Mouse (Mus musculus) forebrain, embryonic 13.5 days (tissue): ENCODE results near the gene Lonp2. TPM values are rescaled to one million over a fixed set of nuclear protein-coding genes. Genes with fewer than 3 reads are reported as not detected.

Source experiments
- ATAC-seq: fragments of 200-750 bp; cut with Nextera tagmentation; 2 replicates; pipeline ENCODE4 v1.8.0; 2017
- H3K27ac ChIP-seq: fragments of 300-500 bp; sonication (generic); 2 replicates; pipeline ENCODE4 v1.5.1; 2015; ENCODE audit warnings: inconsistent platforms, mild to moderate bottlenecking, moderate library complexity
- H3K27me3 ChIP-seq: fragments of 300-500 bp; sonication (generic); 2 replicates; pipeline ENCODE4 v1.6.1; 2015; ENCODE audit warnings: mild to moderate bottlenecking, inconsistent platforms
- H3K36me3 ChIP-seq: fragments of 300-500 bp; sonication (generic); 2 replicates; pipeline ENCODE4 v1.6.1; 2015; ENCODE audit warnings: mild to moderate bottlenecking, inconsistent platforms; ENCODE audit not compliant: poor library complexity, severe bottlenecking
- H3K4me1 ChIP-seq: fragments of 300-500 bp; sonication (generic); 2 replicates; pipeline ENCODE4 v1.6.1; 2015; ENCODE audit warnings: inconsistent platforms
- H3K4me2 ChIP-seq: fragments of 300-500 bp; sonication (generic); 2 replicates; pipeline ENCODE4 v1.6.1; 2015; ENCODE audit warnings: inconsistent platforms, mild to moderate bottlenecking, moderate library complexity
- H3K4me3 ChIP-seq: fragments of 300-500 bp; sonication (generic); 2 replicates; pipeline ENCODE4 v1.5.1; 2015; ENCODE audit warnings: mild to moderate bottlenecking, inconsistent platforms
- H3K9ac ChIP-seq: fragments of 300-500 bp; sonication (generic); 2 replicates; pipeline ENCODE4 v1.6.1; 2015; ENCODE audit warnings: mild to moderate bottlenecking, inconsistent platforms
- H3K9me3 ChIP-seq: fragments of 300-500 bp; sonication (generic); replicated peaks from 2 replicates; pipeline ENCODE4 v1.6.1; 2016; ENCODE audit warnings: inconsistent platforms
- WGBS: fragments of 180-500 bp; shearing (Covaris S2); methylation state at CpG from one replicate; pipeline ENCODE4 v1.1.7; 2015; 5-methylcytosine and 5-hydroxymethylcytosine counted together
- polyA plus RNA-seq: library from polyadenylated mRNA; unstranded; fragments of >200 nt; fragmentation: Nextera tagmentation; extraction: Ambion mirVana; gene quantifications from 2 replicates; pipeline ENCODE4 v1.2.1, GENCODE M21; 2015

The Lonp2 gene
- polyA plus RNA-seq, 1 experiment from 2014 or later = 74.2 TPM

GRCm38 (mm10) chr8:86594159-86594796 is 29.6 kb upstream of the Lonp2 start:
- H3K27ac ChIP-seq = no peak overlapping the region
- no peak overlapping the region for H3K9ac ChIP-seq
- no peaks in the 10 kb centered on the region for H3K36me3 ChIP-seq
- H3K4me1 ChIP-seq = no peaks in the 10 kb centered on the region
- no peak overlapping the region for H3K4me2 ChIP-seq
- no peaks in the 10 kb centered on the region for H3K27me3 ChIP-seq
- no peak for ATAC-seq
- no peak overlapping the region for H3K4me3 ChIP-seq
- no peaks in the 10 kb centered on the region for H3K9me3 ChIP-seq
- 72% methylated on average over 3 of the region's 3 CpGs for WGBS

- H3K27ac ChIP-seq = no peak overlapping the region
- no peaks in the 10 kb centered on the region for H3K36me3 ChIP-seq
- no peak overlapping the region for H3K4me2 ChIP-seq
- no peaks in the 10 kb centered on the region for H3K4me1 ChIP-seq
- H3K27me3 ChIP-seq = no peaks in the 10 kb centered on the region
- WGBS = 85% methylated on average over 5 of the region's 5 CpGs
- ATAC-seq = no peak
- H3K9ac ChIP-seq = no peak overlapping the region
- H3K9me3 ChIP-seq = no peaks in the 10 kb centered on the region
- H3K4me3 ChIP-seq = no peak overlapping the region
Measured at GRCm38 (mm10) chr8:86595671-86596070, 28.2 kb upstream of the Lonp2 start.

GRCm38 (mm10) chr8:86597681-86598080 is 26.2 kb upstream of the Lonp2 start:
- 93% methylated on average over 7 of the region's 7 CpGs for WGBS
- ATAC-seq = no peak
- H3K4me1 ChIP-seq = no peaks in the 10 kb centered on the region
- no peaks in the 10 kb centered on the region for H3K27me3 ChIP-seq
- H3K4me2 ChIP-seq = no peak overlapping the region
- no peak overlapping the region for H3K4me3 ChIP-seq
- no peaks in the 10 kb centered on the region for H3K36me3 ChIP-seq
- no peak overlapping the region for H3K27ac ChIP-seq
- no peak overlapping the region for H3K9ac ChIP-seq
- H3K9me3 ChIP-seq = no peaks in the 10 kb centered on the region

GRCm38 (mm10) chr8:86599299-86599698 is 24.5 kb upstream of the Lonp2 start:
- no peak for ATAC-seq
- no peak overlapping the region for H3K27ac ChIP-seq

GRCm38 (mm10) chr8:86600311-86600710 is 23.5 kb upstream of the Lonp2 start:
- Histone ChIP-seq H3K4me3 (no peak overlapping the region), H3K27ac (no peak overlapping the region), H3K36me3 (no peaks in the 10 kb centered on the region), H3K27me3 (no peaks in the 10 kb centered on the region), H3K9ac (no peak overlapping the region), H3K9me3 (no peaks in the 10 kb centered on the region), H3K4me1 (no peaks in the 10 kb centered on the region), H3K4me2 (no peak overlapping the region)
- 87% methylated on average over 3 of the region's 3 CpGs for WGBS
- no peak for ATAC-seq

More at GRCm38 (mm10) chr8:86599299-86599698, 24.5 kb upstream of the Lonp2 start:
- Histone ChIP-seq H3K4me3 (no peak overlapping the region), H3K36me3 (no peaks in the 10 kb centered on the region), H3K9ac (no peak overlapping the region), H3K9me3 (no peaks in the 10 kb centered on the region), H3K4me1 (no peaks in the 10 kb centered on the region), H3K27me3 (no peaks in the 10 kb centered on the region), H3K4me2 (no peak overlapping the region)
- 90% methylated on average over 6 of the region's 6 CpGs for WGBS

- Histone ChIP-seq H3K9ac (no peak overlapping the region), H3K4me2 (no peak overlapping the region), H3K27ac (no peak overlapping the region), H3K4me1 (no peaks in the 10 kb centered on the region), H3K4me3 (no peak overlapping the region), H3K36me3 (no peaks in the 10 kb centered on the region), H3K9me3 (no peaks in the 10 kb centered on the region), H3K27me3 (no peaks in the 10 kb centered on the region)
- no peak for ATAC-seq
- 54% methylated on average over 2 of the region's 2 CpGs for WGBS
Measured at GRCm38 (mm10) chr8:86603174-86603573, 20.7 kb upstream of the Lonp2 start.

GRCm38 (mm10) chr8:86604676-86605075 is 19.2 kb upstream of the Lonp2 start:
- no peak for ATAC-seq
- WGBS = 86% methylated on average over 3 of the region's 3 CpGs
- H3K4me2 ChIP-seq = no peak overlapping the region
- no peaks in the 10 kb centered on the region for H3K9me3 ChIP-seq
- H3K9ac ChIP-seq = no peak overlapping the region
- H3K27me3 ChIP-seq = no peaks in the 10 kb centered on the region
- H3K36me3 ChIP-seq = no peaks in the 10 kb centered on the region
- H3K27ac ChIP-seq = no peak overlapping the region
- no peak overlapping the region for H3K4me3 ChIP-seq
- H3K4me1 ChIP-seq = no peaks in the 10 kb centered on the region

- Histone ChIP-seq H3K4me3 (no peak overlapping the region), H3K9ac (no peak overlapping the region), H3K36me3 (no peaks in the 10 kb centered on the region), H3K4me1 (no peaks in the 10 kb centered on the region), H3K9me3 (no peaks in the 10 kb centered on the region), H3K27me3 (peaks cover 8% of the 10 kb centered on the region; the same call in 1 of the 2 replicates), H3K4me2 (no peak overlapping the region), H3K27ac (no peak overlapping the region)
- 79% methylated on average over 2 of the region's 2 CpGs for WGBS
- ATAC-seq = no peak
Measured at GRCm38 (mm10) chr8:86613798-86614197, 10.0 kb upstream of the Lonp2 start.

GRCm38 (mm10) chr8:86615095-86615769 is 8.6 kb upstream of the Lonp2 start:
- 87% methylated on average over 6 of the region's 6 CpGs for WGBS
- H3K9me3 ChIP-seq = no peaks in the 10 kb centered on the region
- H3K4me2 ChIP-seq = no peak overlapping the region
- no peaks in the 10 kb centered on the region for H3K4me1 ChIP-seq
- ATAC-seq = no peak
- H3K36me3 ChIP-seq = no peaks in the 10 kb centered on the region
- no peak overlapping the region for H3K4me3 ChIP-seq
- H3K27ac ChIP-seq = no peak overlapping the region
- H3K9ac ChIP-seq = no peak overlapping the region
- peaks cover 8% of the 10 kb centered on the region; the same call in 1 of the 2 replicates for H3K27me3 ChIP-seq

- no peaks in the 10 kb centered on the region for H3K36me3 ChIP-seq
- no peaks in the 10 kb centered on the region for H3K4me1 ChIP-seq
- no peak overlapping the region for H3K27ac ChIP-seq
- no peak for ATAC-seq
- H3K9ac ChIP-seq = no peak overlapping the region
- 82% methylated on average over 7 of the region's 7 CpGs for WGBS
- no peak overlapping the region for H3K4me2 ChIP-seq
- H3K4me3 ChIP-seq = no peak overlapping the region
- peaks cover 8% of the 10 kb centered on the region; the same call in 1 of the 2 replicates for H3K27me3 ChIP-seq
- H3K9me3 ChIP-seq = no peaks in the 10 kb centered on the region
Measured at GRCm38 (mm10) chr8:86617759-86618387, 6.0 kb upstream of the Lonp2 start.

GRCm38 (mm10) chr8:86623551-86623910 is 312 bp upstream of the Lonp2 start:
- Histone ChIP-seq H3K9me3 (no peaks in the 10 kb centered on the region), H3K4me2 (peak overlapping the region; percentile 85), H3K4me1 (peaks cover 22% of the 10 kb centered on the region), H3K4me3 (peak overlapping the region; percentile 82), H3K27me3 (no peaks in the 10 kb centered on the region), H3K27ac (peak overlapping the region; percentile 86), H3K36me3 (no peaks in the 10 kb centered on the region), H3K9ac (peak overlapping the region; percentile 70)
- no peak for ATAC-seq
- WGBS = under 1% methylated on average over 14 of the region's 14 CpGs

GRCm38 (mm10) chr8:86624915-86625314 is 1.1 kb downstream of the Lonp2 start:
- WGBS = 60% methylated on average over 7 of the region's 7 CpGs
- no peaks in the 10 kb centered on the region for H3K9me3 ChIP-seq
- H3K36me3 ChIP-seq = no peaks in the 10 kb centered on the region
- ATAC-seq = no peak
- no peak overlapping the region for H3K27ac ChIP-seq
- H3K4me1 ChIP-seq = peaks cover 22% of the 10 kb centered on the region
- peak overlapping the region; percentile 76 for H3K9ac ChIP-seq
- H3K27me3 ChIP-seq = no peaks in the 10 kb centered on the region
- peak overlapping the region; percentile 85 for H3K4me2 ChIP-seq
- H3K4me3 ChIP-seq = peak overlapping the region; percentile 82
